Mouse (Mus musculus) limb, embryonic 14.5 days (tissue): Measurements from ENCODE around the gene Thsd4. TPM values are rescaled to one million over a fixed set of nuclear protein-coding genes. Genes with fewer than 3 reads are reported as not detected.
A peak's percentile ranks its signal among the peaks of the same experiment; 100 is the strongest.

Source experiments
- ATAC-seq: fragments of 200-750 bp; cut with Nextera tagmentation; 2 replicates; pipeline ENCODE4 v1.8.0; 2017; ENCODE audit warnings: low read depth, moderate number of reproducible peaks, moderate TSS enrichment; ENCODE audit not compliant: low FRiP score
- DNase-seq: peaks from one replicate; pipeline ENCODE4 v3.0.0-alpha.2; 2015; ENCODE audit warnings: low spot score
- H3K27ac ChIP-seq: fragments of 300-500 bp; sonication (generic); replicated peaks from 2 replicates; pipeline ENCODE4 v1.5.1; 2014; ENCODE audit warnings: low read depth, mild to moderate bottlenecking, low read length, moderate library complexity, mixed read lengths
- H3K27me3 ChIP-seq: fragments of 300-500 bp; sonication (generic); 2 replicates; pipeline ENCODE4 v1.6.1; 2014; ENCODE audit warnings: low read length, mixed read lengths; ENCODE audit not compliant: control insufficient read depth, insufficient read depth
- H3K36me3 ChIP-seq: fragments of 300-500 bp; sonication (generic); 2 replicates; pipeline ENCODE4 v1.6.1; 2014; ENCODE audit warnings: mild to moderate bottlenecking, low read length, moderate library complexity, mixed read lengths; ENCODE audit not compliant: control insufficient read depth, insufficient read depth
- H3K4me1 ChIP-seq: fragments of 300-500 bp; sonication (generic); 2 replicates; pipeline ENCODE4 v1.6.1; 2014; ENCODE audit warnings: antibody characterized with exemption, low read length, mixed read lengths; ENCODE audit not compliant: control insufficient read depth, insufficient read depth
- H3K4me2 ChIP-seq: fragments of 300-500 bp; sonication (generic); replicated peaks from 2 replicates; pipeline ENCODE4 v1.6.1; 2014; ENCODE audit warnings: low read depth, mild to moderate bottlenecking, low read length, moderate library complexity; ENCODE audit not compliant: severe bottlenecking
- H3K4me3 ChIP-seq: fragments of 300-500 bp; sonication (generic); replicated peaks from 2 replicates; pipeline ENCODE4 v1.5.1; 2014; ENCODE audit warnings: low read length
- H3K9ac ChIP-seq: fragments of 300-500 bp; sonication (generic); 2 replicates; pipeline ENCODE4 v1.6.1; 2014; ENCODE audit warnings: mild to moderate bottlenecking, low read depth, low read length, moderate library complexity; ENCODE audit not compliant: severe bottlenecking
- H3K9me3 ChIP-seq: fragments of 300-500 bp; sonication (generic); 2 replicates; pipeline ENCODE4 v1.6.1; 2016; ENCODE audit warnings: low read length; ENCODE audit not compliant: control insufficient read depth
- POLR2A ChIP-seq: fragments of 200-500 bp; IDR thresholded peaks from 2 replicates; pipeline ENCODE4 v1.8.0; 2012; ENCODE audit warnings: inconsistent platforms, mild to moderate bottlenecking, moderate library complexity, borderline replicate concordance; ENCODE audit not compliant: insufficient read depth, insufficient read length; ENCODE audit errors: extremely low read depth
- WGBS: fragments of 180-500 bp; shearing (Covaris S2); extraction: QIAGEN DNeasy Blood & Tissue Kit; methylation state at CpG from one replicate; pipeline ENCODE4 v1.1.7; 2014; 5-methylcytosine and 5-hydroxymethylcytosine counted together
- polyA plus RNA-seq, 2 experiments: library from polyadenylated mRNA; depleted of rRNA in 1 of 2; stranded (reverse) in 1 of 2; unstranded in 1 of 2; fragments of >200 nt; fragmentation: Nextera tagmentation in 1 of 2; extraction: Ambion mirVana in 1 of 2; gene quantifications; 2 replicates each; pipeline versions ENCODE4 v1.2.1 to v1.2.3; 2012 to 2014

The Thsd4 gene
- polyA plus RNA-seq, 2 experiments: 30.8 to 31.2 TPM

DNA sequence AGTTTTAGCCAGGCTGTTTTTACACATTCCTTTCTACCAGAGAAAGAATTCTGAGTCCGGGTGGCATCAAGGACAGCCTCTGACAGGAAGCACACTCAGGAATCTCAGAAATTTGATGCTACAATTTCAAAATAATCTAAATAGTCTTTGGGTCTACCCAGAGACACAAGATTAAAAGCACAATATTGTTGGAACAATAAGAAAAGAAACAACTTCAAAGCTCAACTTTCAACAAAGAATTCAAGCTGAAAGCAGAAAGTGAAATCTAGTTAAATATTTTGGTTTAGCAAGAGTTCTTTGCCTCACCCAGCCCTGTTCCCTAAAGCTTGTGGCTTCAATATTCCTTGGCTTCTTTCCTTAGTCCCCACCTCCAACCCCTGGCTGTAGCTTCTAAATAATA is 415.7 kb downstream of the Thsd4 start:
- Histone ChIP-seq H3K36me3 (peaks cover 4% of the 10 kb centered on the region; the same call in 1 of the 2 replicates), H3K4me3 (no peak overlapping the region), H3K9ac (no peak overlapping the region), H3K9me3 (no peaks in the 10 kb centered on the region), H3K27me3 (no peaks in the 10 kb centered on the region), H3K4me2 (no peak overlapping the region), H3K4me1 (peaks cover 7% of the 10 kb centered on the region), H3K27ac (no peak overlapping the region)
- no peak for TF ChIP-seq POLR2A
- ATAC-seq: no peak
- no peak for DNase-seq
- 47% methylated on average over 1 of the region's 1 CpGs for WGBS

DNA sequence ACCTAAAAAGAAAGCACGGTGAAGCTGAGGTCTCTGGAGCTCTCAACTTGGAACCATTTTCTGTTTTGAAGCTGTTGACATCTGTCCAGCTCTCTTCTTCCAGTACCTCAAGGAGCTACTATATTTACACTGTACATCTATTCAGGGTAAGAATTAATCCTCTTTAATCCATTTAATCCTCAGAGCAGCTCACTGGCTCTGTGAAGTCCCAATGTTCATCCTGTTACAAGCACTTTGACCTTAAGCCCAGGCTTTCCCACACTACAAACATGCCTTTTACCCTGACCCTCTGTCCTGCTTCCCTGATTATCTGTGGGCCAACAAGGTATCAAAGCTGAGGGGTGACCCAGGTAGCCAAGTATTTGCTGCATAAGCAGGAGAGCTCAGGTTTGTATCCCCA is 427.6 kb downstream of the Thsd4 start:
- ATAC-seq (no peak), DNase-seq (no peak)
- no peak overlapping the region for H3K9ac ChIP-seq
- no peak overlapping the region for H3K4me2 ChIP-seq
- peaks cover 28% of the 10 kb centered on the region for H3K4me1 ChIP-seq
- H3K36me3 ChIP-seq: no peaks in the 10 kb centered on the region
- 63% methylated on average over 1 of the region's 1 CpGs for WGBS
- H3K27ac ChIP-seq: no peak overlapping the region
- H3K27me3 ChIP-seq: no peaks in the 10 kb centered on the region
- H3K4me3 ChIP-seq: no peak overlapping the region
- no peaks in the 10 kb centered on the region for H3K9me3 ChIP-seq
- TF ChIP-seq POLR2A: no peak

DNA sequence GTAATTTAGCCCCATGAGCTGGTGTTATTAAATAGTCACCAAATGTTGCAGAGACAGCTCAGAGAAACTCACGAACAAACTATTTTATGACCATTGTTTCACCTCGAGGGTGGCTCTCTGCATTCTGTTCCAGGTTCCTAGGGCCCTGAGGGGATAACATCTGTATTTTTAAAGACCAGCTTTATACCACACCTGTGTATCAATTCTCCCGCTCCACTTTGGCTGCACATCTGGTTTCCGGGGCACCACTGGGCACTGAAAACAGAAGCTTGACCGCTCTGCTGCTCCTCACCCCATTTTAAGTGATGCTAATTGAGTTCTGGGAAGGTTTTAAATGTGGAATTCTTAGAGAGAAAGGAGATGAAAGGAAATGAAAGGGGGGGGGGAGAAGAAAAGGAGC is 429.4 kb downstream of the Thsd4 start:
- TF ChIP-seq POLR2A: no peak
- no peak overlapping the region for H3K27ac ChIP-seq
- no peak for DNase-seq
- H3K36me3 ChIP-seq: no peaks in the 10 kb centered on the region
- H3K27me3 ChIP-seq: no peaks in the 10 kb centered on the region
- peak overlapping the region; percentile 17; the same call in 1 of the 2 replicates for H3K4me2 ChIP-seq
- 6% methylated on average over 5 of the region's 5 CpGs for WGBS
- H3K4me3 ChIP-seq: no peak overlapping the region
- no peak overlapping the region for H3K9ac ChIP-seq
- H3K9me3 ChIP-seq: no peaks in the 10 kb centered on the region
- ATAC-seq: no peak
- H3K4me1 ChIP-seq: peaks cover 28% of the 10 kb centered on the region

DNA sequence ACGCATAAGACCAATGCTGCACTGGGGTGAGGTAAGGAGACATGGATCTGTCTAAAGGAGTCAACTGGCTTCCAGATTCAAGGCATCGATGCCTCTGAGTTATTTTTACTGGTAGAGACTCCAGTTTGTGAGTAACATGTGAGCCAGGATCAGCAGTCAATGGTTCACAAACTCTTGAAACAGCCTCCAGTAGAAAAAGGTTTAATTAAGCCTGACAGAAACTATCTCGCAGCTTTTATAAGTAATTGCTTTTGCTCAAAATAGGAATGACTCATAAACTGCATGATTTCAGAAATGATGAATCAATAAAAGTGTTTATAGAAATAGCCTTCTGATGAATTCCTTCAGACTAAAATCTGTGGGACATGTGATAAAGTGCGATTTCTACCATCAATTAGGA is 432.4 kb downstream of the Thsd4 start:
- peaks cover 28% of the 10 kb centered on the region for H3K4me1 ChIP-seq
- WGBS: 52% methylated on average over 4 of the region's 4 CpGs
- H3K4me3 ChIP-seq: no peak overlapping the region
- no peak for ATAC-seq
- H3K36me3 ChIP-seq: no peaks in the 10 kb centered on the region
- TF ChIP-seq POLR2A: no peak
- DNase-seq: no peak
- H3K9me3 ChIP-seq: no peaks in the 10 kb centered on the region
- H3K4me2 ChIP-seq: no peak overlapping the region
- H3K27ac ChIP-seq: no peak overlapping the region
- H3K27me3 ChIP-seq: no peaks in the 10 kb centered on the region
- H3K9ac ChIP-seq: no peak overlapping the region

DNA sequence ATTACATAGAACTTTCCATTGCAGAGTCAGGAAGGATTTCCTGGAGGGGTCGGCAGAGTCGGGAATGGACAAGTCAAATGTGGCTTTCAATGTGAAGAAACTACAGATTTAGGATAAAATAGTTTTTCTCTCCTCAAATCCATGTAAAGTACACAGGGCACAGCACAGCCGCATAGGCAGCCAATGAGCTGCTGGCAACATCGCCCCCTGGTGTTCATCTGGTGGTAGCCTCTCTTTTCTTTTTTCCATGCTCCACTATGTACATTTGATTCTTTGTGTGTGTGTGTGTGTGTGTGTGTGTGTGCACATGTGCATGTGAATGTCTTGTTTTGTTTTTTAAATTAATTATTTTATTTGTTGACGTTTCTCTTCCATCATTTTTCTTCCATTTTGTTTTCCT is 433.7 kb downstream of the Thsd4 start:
- WGBS: 65% methylated on average over 5 of the region's 5 CpGs
- no peak overlapping the region for H3K4me3 ChIP-seq
- H3K27me3 ChIP-seq: no peaks in the 10 kb centered on the region
- ATAC-seq (no peak), DNase-seq (no peak)
- H3K4me2 ChIP-seq: no peak overlapping the region
- no peaks in the 10 kb centered on the region for H3K36me3 ChIP-seq
- peaks cover 35% of the 10 kb centered on the region for H3K4me1 ChIP-seq
- H3K9me3 ChIP-seq: no peaks in the 10 kb centered on the region
- H3K27ac ChIP-seq: no peak overlapping the region
- no peak overlapping the region for H3K9ac ChIP-seq
- no peak for TF ChIP-seq POLR2A

DNA sequence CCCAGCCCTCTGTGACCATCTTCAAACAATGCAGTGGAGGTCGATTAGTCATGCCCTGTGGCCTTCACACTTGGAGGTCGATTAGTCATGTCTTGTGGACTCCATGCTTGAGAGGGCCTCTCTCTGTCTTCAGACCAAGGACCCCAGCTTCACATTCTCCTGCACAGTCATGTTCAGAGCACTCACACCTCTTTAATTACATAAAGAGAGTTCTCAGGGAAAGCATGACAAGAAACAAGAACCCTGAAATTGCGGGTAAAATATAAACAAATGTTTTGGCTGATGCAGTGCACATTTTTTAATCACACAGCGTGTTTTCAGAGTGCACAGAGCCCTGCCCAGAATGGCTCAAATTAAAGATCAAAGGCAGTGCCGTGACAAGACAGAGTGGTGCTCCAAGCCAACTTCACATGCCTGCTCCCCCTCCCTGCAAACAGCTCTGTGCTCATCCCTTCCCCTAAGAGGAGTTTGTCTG is 439.7 kb downstream of the Thsd4 start:
- ATAC-seq (no peak), DNase-seq (no peak)
- Histone ChIP-seq H3K4me2 (no peak overlapping the region), H3K9ac (no peak overlapping the region), H3K27ac (no peak overlapping the region), H3K9me3 (no peaks in the 10 kb centered on the region), H3K36me3 (no peaks in the 10 kb centered on the region), H3K4me3 (no peak overlapping the region), H3K27me3 (no peaks in the 10 kb centered on the region), H3K4me1 (peaks cover 17% of the 10 kb centered on the region)
- WGBS: 10% methylated on average over 5 of the region's 5 CpGs
- TF ChIP-seq POLR2A: no peak
